Mouse (Mus musculus) lung, postnatal 0 days (tissue): ENCODE results near the gene Pm20d2.

Source experiments
- CTCF ChIP-seq: IDR thresholded peaks from 2 replicates; pipeline ENCODE4 v1.5.1; 2016; ENCODE audit warnings: antibody characterized with exemption, mild to moderate bottlenecking
- EP300 ChIP-seq: IDR thresholded peaks from 2 replicates; pipeline ENCODE4 v1.6.1; 2016; ENCODE audit warnings: antibody characterized with exemption, mild to moderate bottlenecking, control low read depth

DNA sequence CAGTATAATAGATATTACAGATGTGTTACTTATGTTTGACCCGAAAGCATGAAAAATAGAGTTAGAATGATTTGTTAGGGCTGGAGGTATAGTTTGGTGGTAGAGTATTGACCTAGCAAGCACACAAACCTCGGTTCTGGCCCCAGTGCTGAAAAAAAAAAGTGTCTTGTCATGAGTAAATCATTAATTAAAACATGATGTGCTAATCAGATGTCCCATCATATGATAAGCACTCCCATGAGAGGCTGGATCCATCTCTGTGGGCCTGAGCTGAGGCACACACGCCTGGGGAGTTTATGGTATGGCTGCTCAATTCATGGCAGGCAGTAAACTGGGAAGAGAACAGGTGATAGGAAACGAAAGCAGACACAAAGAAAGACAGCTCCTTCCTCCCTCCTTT, 40.1 kb upstream of the Pm20d2 start:
- no peak for TF ChIP-seq CTCF
- TF ChIP-seq EP300: no peak
